Mouse (Mus musculus): ENCODE data around the gene Ctsd.

- TF ChIP-seq POLR2A (IDR thresholded peaks at IDR 0.05; ENCODE audit: control insufficient read depth, extremely low read depth, insufficient read depth, low read length, poor library complexity) (no peak), CTCF (IDR thresholded peaks at IDR 0.05; ENCODE audit: borderline replicate concordance, control insufficient read depth, extremely low read depth, insufficient read depth, low read length, poor library complexity) (no peak)
Measured at GRCm38 (mm10) chr7:142360743-142361142, 27.1 kb downstream of the Ctsd start.
